Comparison of ENCODE assay signal across 16 mouse cellular contexts in genomic region chr4:133070821-133071372, GRCm38 (mm10). TPM values are rescaled to one million over a fixed set of nuclear protein-coding genes. Genes with fewer than 3 reads are reported as not detected.
DNase-seq lines count a peak whose midpoint lies in the region; ATAC-seq lines count a peak whose summit lies in the region.
"Had no signal": no experiment of that assay in that cellular context is flagged by ENCODE, and none has a peak within 500 bp of the region (broad histone marks: within the 10 kb centered on the region; RNA-seq: fewer than 3 reads in every experiment).

No protein-coding gene starts in this region.

- peaks cover 50% of the 10 kb centered on the region for H3K36me3 ChIP-seq in hindbrain, embryonic 13.5 days
- H3K36me3 ChIP-seq in hindbrain, embryonic 14.5 days (replicated peaks; ENCODE audit: control insufficient read depth, insufficient read depth): peaks cover 63% of the 10 kb centered on the region
- H3K36me3 ChIP-seq in neural tube, embryonic 13.5 days: peaks cover 60% of the 10 kb centered on the region

- H3K4me3 ChIP-seq in hindbrain, embryonic 13.5 days: no peak overlapping the region
- H3K4me3 ChIP-seq in hindbrain, embryonic 14.5 days (replicated peaks; ENCODE audit: low read length): no peak overlapping the region
- H3K4me3 ChIP-seq in neural tube, embryonic 13.5 days: no peak overlapping the region
- H3K4me3 ChIP-seq: embryonic facial prominence, embryonic 12.5 days; hindbrain, embryonic 15.5 days; lung, embryonic 15.5 days; neural tube, embryonic 12.5 days had no signal

- no peaks in the 10 kb centered on the region for H3K9me3 ChIP-seq in hindbrain, embryonic 13.5 days
- no peaks in the 10 kb centered on the region for H3K9me3 ChIP-seq in hindbrain, embryonic 14.5 days (ENCODE audit: control insufficient read depth, low read length)
- no peaks in the 10 kb centered on the region for H3K9me3 ChIP-seq in neural tube, embryonic 13.5 days
- H3K9me3 ChIP-seq: embryonic facial prominence, embryonic 12.5 days; hindbrain, embryonic 15.5 days; lung, embryonic 15.5 days; neural tube, embryonic 12.5 days had no signal

- WGBS in hindbrain, embryonic 13.5 days: 94% methylated on average over 5 of the region's 5 CpGs
- 94% methylated on average over 5 of the region's 5 CpGs for WGBS in hindbrain, embryonic 14.5 days
- WGBS in neural tube, embryonic 13.5 days: 97% methylated on average over 5 of the region's 5 CpGs

- no peak for ATAC-seq in hindbrain, embryonic 13.5 days (ENCODE audit: low FRiP score)
- no peak for ATAC-seq in hindbrain, embryonic 14.5 days (ENCODE audit: low FRiP score)
- ATAC-seq in neural tube, embryonic 13.5 days (ENCODE audit: low read depth): no peak
- ATAC-seq: forebrain, embryonic 16.5 days had no signal

- H3K9ac ChIP-seq in hindbrain, embryonic 13.5 days: 0 out of 2 replicates have a peak overlapping the region, but pooled peaks have one; percentile 46
- no peak overlapping the region for H3K9ac ChIP-seq in hindbrain, embryonic 14.5 days
- H3K9ac ChIP-seq in neural tube, embryonic 13.5 days: no peak overlapping the region
- H3K9ac ChIP-seq: embryonic facial prominence, embryonic 12.5 days; hindbrain, embryonic 15.5 days; lung, embryonic 15.5 days; neural tube, embryonic 12.5 days had no signal

- peaks cover 73% of the 10 kb centered on the region for H3K4me1 ChIP-seq in hindbrain, embryonic 13.5 days (replicated peaks)
- H3K4me1 ChIP-seq in hindbrain, embryonic 14.5 days (replicated peaks; ENCODE audit: control insufficient read depth, insufficient read depth, low read length): peaks cover 41% of the 10 kb centered on the region
- peaks cover 78% of the 10 kb centered on the region for H3K4me1 ChIP-seq in neural tube, embryonic 13.5 days (replicated peaks)

- DNase-seq in adrenal gland, postnatal 36 days: peak; percentile 47 to 53
- no peak for DNase-seq in adrenal gland, adult 18-20 months (ENCODE audit: low spot score in 2 of 2)
- DNase-seq in hindbrain, embryonic 14.5 days (ENCODE audit: low spot score): no peak
- DNase-seq in neural tube, embryonic 10.5 days (ENCODE audit: extremely low spot score, low spot score): no peak
- DNase-seq in cerebellum, adult 8-10 months: no peak
- DNase-seq in testis, postnatal 10 days (ENCODE audit: low spot score): no peak
- DNase-seq: cerebellum, postnatal 10 days; liver; right cerebral cortex, adult 18-20 months had no signal

- no peak overlapping the region for H3K4me2 ChIP-seq in hindbrain, embryonic 13.5 days
- no peak overlapping the region for H3K4me2 ChIP-seq in hindbrain, embryonic 14.5 days (replicated peaks)
- no peak overlapping the region for H3K4me2 ChIP-seq in neural tube, embryonic 13.5 days
- H3K4me2 ChIP-seq: embryonic facial prominence, embryonic 12.5 days; hindbrain, embryonic 15.5 days; lung, embryonic 15.5 days; neural tube, embryonic 12.5 days had no signal

- H3K27ac ChIP-seq in hindbrain, embryonic 13.5 days: peak overlapping the region; percentile 58; the same call in 1 of the 2 replicates
- no peak overlapping the region for H3K27ac ChIP-seq in hindbrain, embryonic 14.5 days
- peak overlapping the region; percentile 46 for H3K27ac ChIP-seq in neural tube, embryonic 13.5 days (replicated peaks)
- H3K27ac ChIP-seq: embryonic facial prominence, embryonic 12.5 days; hindbrain, embryonic 15.5 days; lung, embryonic 15.5 days; neural tube, embryonic 12.5 days had no signal

- no peaks in the 10 kb centered on the region for H3K27me3 ChIP-seq in hindbrain, embryonic 13.5 days
- H3K27me3 ChIP-seq in hindbrain, embryonic 14.5 days (ENCODE audit: control insufficient read depth, insufficient read depth, low read length): no peaks in the 10 kb centered on the region
- no peaks in the 10 kb centered on the region for H3K27me3 ChIP-seq in neural tube, embryonic 13.5 days
- H3K27me3 ChIP-seq: embryonic facial prominence, embryonic 12.5 days; hindbrain, embryonic 15.5 days; lung, embryonic 15.5 days; neural tube, embryonic 12.5 days had no signal

RNA-seq across cellular contexts. Expression of gene Wasf2, which starts 59.4 kb away (rescaled TPM):
- 100 to 1,000 TPM; 122 to 132 TPM for total RNA-seq in adrenal gland, postnatal 36 days (2021)
- 100 to 1,000 TPM in 1 of 2 experiments, 10 to 100 TPM in 1; 97.5 to 102 TPM for total RNA-seq in adrenal gland, adult 18-20 months (2021)
- 33.3 and 35.4 TPM in 2 replicates for polyA plus RNA-seq in hindbrain, embryonic 13.5 days (2015; fragmentation: Nextera tagmentation; extraction: Ambion mirVana)
- 21.0 and 23.9 TPM in 2 replicates for polyA plus RNA-seq in hindbrain, embryonic 14.5 days (2014; fragmentation: Nextera tagmentation; extraction: Ambion mirVana)
- 34.0 and 36.5 TPM in 2 replicates for polyA plus RNA-seq in neural tube, embryonic 13.5 days (2015; fragmentation: Nextera tagmentation; extraction: Ambion mirVana)

RNA-seq across cellular contexts. Expression of gene Ahdc1, which starts 59.8 kb away (rescaled TPM):
- 10 to 100 TPM; 63.7 to 74.1 TPM for total RNA-seq in adrenal gland, postnatal 36 days (2021)
- total RNA-seq in adrenal gland, adult 18-20 months (2021): 10 to 100 TPM; 72.1 to 86.9 TPM
- 11.0 and 12.5 TPM in 2 replicates for polyA plus RNA-seq in hindbrain, embryonic 13.5 days (2015; fragmentation: Nextera tagmentation; extraction: Ambion mirVana)
- polyA plus RNA-seq in hindbrain, embryonic 14.5 days (2014; fragmentation: Nextera tagmentation; extraction: Ambion mirVana): 12.9 and 13.4 TPM in 2 replicates
- 9.4 and 9.9 TPM in 2 replicates for polyA plus RNA-seq in neural tube, embryonic 13.5 days (2015; fragmentation: Nextera tagmentation; extraction: Ambion mirVana)

Comparison
In these comparisons a context has a peak if more than half of its experiments do, and no peak if none do; other contexts are left out.
1. DNase-seq: peak in adrenal gland, postnatal 36 days (2 of 2); none in adrenal gland, adult 18-20 months (0 of 2), hindbrain, embryonic 14.5 days (single experiment), neural tube, embryonic 10.5 days (single experiment), cerebellum, adult 8-10 months (single experiment) and testis, postnatal 10 days (single experiment).